In the genomic region with DNA sequence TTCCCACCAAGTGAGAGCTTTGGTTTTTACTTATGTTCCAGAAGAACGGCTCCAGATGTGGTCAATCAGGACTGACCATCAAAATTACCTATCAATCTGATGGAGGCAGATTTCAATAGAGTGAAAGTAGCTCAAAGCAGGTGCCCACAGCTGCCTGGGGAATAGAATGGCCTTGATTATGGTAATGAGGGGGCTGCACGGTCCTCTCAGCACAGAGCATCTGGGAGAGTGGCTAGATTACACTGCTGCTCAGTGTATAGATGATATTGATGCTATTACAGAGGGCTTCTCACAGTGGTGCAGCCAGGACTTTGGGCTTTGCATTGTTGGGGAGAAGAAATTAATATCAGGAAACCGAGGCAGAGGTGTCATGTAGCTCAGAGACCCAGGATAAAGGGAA, we compare ENCODE assay signal across 26 mouse cellular contexts. TPM values are rescaled to one million over a fixed set of nuclear protein-coding genes. Genes with fewer than 3 reads are reported as not detected.
DNase-seq lines count a peak whose midpoint lies in the region; ATAC-seq lines count a peak whose summit lies in the region.
"Had no signal": no experiment of that assay in that cellular context is flagged by ENCODE, and none has a peak within 500 bp of the region (broad histone marks: within the 10 kb centered on the region; RNA-seq: fewer than 3 reads in every experiment).

No protein-coding gene starts in this region.

- no peak overlapping the region for H3K27ac ChIP-seq in hindbrain, embryonic 12.5 days
- no peak overlapping the region for H3K27ac ChIP-seq in hindbrain, embryonic 13.5 days
- no peak overlapping the region for H3K27ac ChIP-seq in neural tube, embryonic 13.5 days (replicated peaks)
- H3K27ac ChIP-seq in forebrain, embryonic 14.5 days (ENCODE audit: low read depth, low read length) = no peak overlapping the region
- no peak overlapping the region for H3K27ac ChIP-seq in liver, embryonic 12.5 days
- H3K27ac ChIP-seq: embryonic facial prominence, embryonic 13.5 days; gastrocnemius, adult 2 months; heart, embryonic 15.5 days; limb, embryonic 10.5 days had no signal

- no peak overlapping the region for H3K9ac ChIP-seq in hindbrain, embryonic 12.5 days
- H3K9ac ChIP-seq in hindbrain, embryonic 13.5 days = no peak overlapping the region
- no peak overlapping the region for H3K9ac ChIP-seq in neural tube, embryonic 13.5 days
- H3K9ac ChIP-seq in forebrain, embryonic 14.5 days (ENCODE audit: low read length) = no peak overlapping the region
- no peak overlapping the region for H3K9ac ChIP-seq in liver, embryonic 12.5 days
- H3K9ac ChIP-seq: embryonic facial prominence, embryonic 13.5 days; heart, embryonic 15.5 days had no signal

- no peak for DNase-seq in neural tube, embryonic 10.5 days (ENCODE audit: extremely low spot score, low spot score)
- DNase-seq in forebrain, embryonic 14.5 days (ENCODE audit: low spot score) = peak; percentile 25
- no peak for DNase-seq in adrenal gland, adult (ENCODE audit: inconsistent age in 2 of 2, low spot score in 1 of 2)
- DNase-seq: adrenal gland, adult 2 months; cerebellum, adult 11-12 months; cerebellum, postnatal 10 days; gastrocnemius, adult 2 months; heart, postnatal 4 days; kidney, adult 8-10 months; kidney, postnatal 14 days; liver; lung, postnatal 4 days; right cerebral cortex, postnatal 4 days; thymus, postnatal 25 days had no signal

- peak; percentile 88 for ATAC-seq in hindbrain, embryonic 12.5 days (ENCODE audit: low FRiP score)
- ATAC-seq in hindbrain, embryonic 13.5 days (ENCODE audit: low FRiP score) = no peak
- ATAC-seq in neural tube, embryonic 13.5 days (ENCODE audit: low read depth) = 0 out of 2 replicates have a peak, but pooled peaks have one; percentile 27
- ATAC-seq in forebrain, embryonic 14.5 days = peak; percentile 89
- ATAC-seq in liver, embryonic 12.5 days = no peak
- ATAC-seq: inflammation-experienced regulatory T-cells, adult 6 months; Patski had no signal

- H3K4me1 ChIP-seq in hindbrain, embryonic 12.5 days = peaks cover 4% of the 10 kb centered on the region
- H3K4me1 ChIP-seq in hindbrain, embryonic 13.5 days (replicated peaks) = peaks cover 11% of the 10 kb centered on the region; the same call in 1 of the 2 replicates
- H3K4me1 ChIP-seq in neural tube, embryonic 13.5 days (replicated peaks) = 0 out of 2 replicates have a peak, but pooled peaks cover 8% of the 10 kb centered on the region
- H3K4me1 ChIP-seq in forebrain, embryonic 14.5 days (ENCODE audit: control insufficient read depth, insufficient read depth, low read length) = peaks cover 12% of the 10 kb centered on the region
- H3K4me1 ChIP-seq in liver, embryonic 12.5 days = no peaks in the 10 kb centered on the region
- H3K4me1 ChIP-seq: heart, embryonic 15.5 days had no signal

- no peaks in the 10 kb centered on the region for H3K36me3 ChIP-seq in hindbrain, embryonic 12.5 days
- H3K36me3 ChIP-seq in hindbrain, embryonic 13.5 days = no peaks in the 10 kb centered on the region
- H3K36me3 ChIP-seq in neural tube, embryonic 13.5 days = no peaks in the 10 kb centered on the region
- H3K36me3 ChIP-seq in forebrain, embryonic 14.5 days (ENCODE audit: control insufficient read depth, insufficient read depth, low read length) = no peaks in the 10 kb centered on the region
- no peaks in the 10 kb centered on the region for H3K36me3 ChIP-seq in liver, embryonic 12.5 days
- H3K36me3 ChIP-seq: embryonic facial prominence, embryonic 13.5 days; G1E; heart, embryonic 15.5 days; limb, embryonic 10.5 days had no signal

- no peak overlapping the region for H3K4me2 ChIP-seq in hindbrain, embryonic 12.5 days (replicated peaks)
- H3K4me2 ChIP-seq in hindbrain, embryonic 13.5 days = no peak overlapping the region
- H3K4me2 ChIP-seq in neural tube, embryonic 13.5 days = no peak overlapping the region
- no peak overlapping the region for H3K4me2 ChIP-seq in forebrain, embryonic 14.5 days (ENCODE audit: low read length)
- H3K4me2 ChIP-seq in liver, embryonic 12.5 days = no peak overlapping the region
- H3K4me2 ChIP-seq: embryonic facial prominence, embryonic 13.5 days; heart, embryonic 15.5 days had no signal

- H3K27me3 ChIP-seq in hindbrain, embryonic 12.5 days = no peaks in the 10 kb centered on the region
- no peaks in the 10 kb centered on the region for H3K27me3 ChIP-seq in hindbrain, embryonic 13.5 days
- H3K27me3 ChIP-seq in neural tube, embryonic 13.5 days = no peaks in the 10 kb centered on the region
- no peaks in the 10 kb centered on the region for H3K27me3 ChIP-seq in forebrain, embryonic 14.5 days (replicated peaks; ENCODE audit: control insufficient read depth, insufficient read depth, low read length)
- H3K27me3 ChIP-seq in liver, embryonic 12.5 days (replicated peaks) = no peaks in the 10 kb centered on the region
- H3K27me3 ChIP-seq: CH12.LX; embryonic facial prominence, embryonic 13.5 days; heart, embryonic 15.5 days; Patski had no signal

- H3K9me3 ChIP-seq in hindbrain, embryonic 12.5 days (replicated peaks) = no peaks in the 10 kb centered on the region
- no peaks in the 10 kb centered on the region for H3K9me3 ChIP-seq in hindbrain, embryonic 13.5 days
- no peaks in the 10 kb centered on the region for H3K9me3 ChIP-seq in neural tube, embryonic 13.5 days
- H3K9me3 ChIP-seq in forebrain, embryonic 14.5 days (replicated peaks; ENCODE audit: control insufficient read depth, low read length) = no peaks in the 10 kb centered on the region
- H3K9me3 ChIP-seq in liver, embryonic 12.5 days (replicated peaks) = no peaks in the 10 kb centered on the region
- H3K9me3 ChIP-seq: embryonic facial prominence, embryonic 13.5 days; G1E; heart, embryonic 15.5 days; limb, embryonic 10.5 days had no signal

- 44% methylated on average over 3 of the region's 3 CpGs for WGBS in hindbrain, embryonic 12.5 days
- WGBS in hindbrain, embryonic 13.5 days = 33% methylated on average over 3 of the region's 3 CpGs
- 41% methylated on average over 3 of the region's 3 CpGs for WGBS in neural tube, embryonic 13.5 days
- WGBS in forebrain, embryonic 14.5 days = 17% methylated on average over 3 of the region's 3 CpGs
- WGBS in liver, embryonic 12.5 days (ENCODE audit: insufficient replicate concordance) = 53% methylated on average over 3 of the region's 3 CpGs

- no peak overlapping the region for H3K4me3 ChIP-seq in hindbrain, embryonic 12.5 days
- H3K4me3 ChIP-seq in hindbrain, embryonic 13.5 days = no peak overlapping the region
- H3K4me3 ChIP-seq in neural tube, embryonic 13.5 days = no peak overlapping the region
- H3K4me3 ChIP-seq in forebrain, embryonic 14.5 days (ENCODE audit: low read depth, low read length) = no peak overlapping the region
- no peak overlapping the region for H3K4me3 ChIP-seq in liver, embryonic 12.5 days
- H3K4me3 ChIP-seq: embryonic facial prominence, embryonic 13.5 days; erythroblast, embryonic 14.5 days; gastrocnemius, adult 2 months; heart, embryonic 15.5 days; limb, embryonic 10.5 days had no signal

RNA-seq across cellular contexts. Expression of gene Pla2r1, which starts 58.5 kb away (rescaled TPM):
- 0.90 and 1.5 TPM in 2 replicates for polyA plus RNA-seq in hindbrain, embryonic 12.5 days (2016; fragmentation: Nextera tagmentation; extraction: Ambion mirVana)
- 0.66 and 0.97 TPM in 2 replicates for polyA plus RNA-seq in hindbrain, embryonic 13.5 days (2015; fragmentation: Nextera tagmentation; extraction: Ambion mirVana)
- 0.65 and 0.80 TPM in 2 replicates for polyA plus RNA-seq in neural tube, embryonic 13.5 days (2015; fragmentation: Nextera tagmentation; extraction: Ambion mirVana)
- polyA plus RNA-seq in forebrain, embryonic 14.5 days (2014; fragmentation: Nextera tagmentation; extraction: Ambion mirVana) = 0.24 and 0.28 TPM in 2 replicates
- polyA plus RNA-seq in liver, embryonic 12.5 days (2016; fragmentation: Nextera tagmentation; extraction: Ambion mirVana) = 0.17 and 0.35 TPM in 2 replicates
- polyA plus RNA-seq: erythroblast, embryonic 14.5 days; G1E; inflammation-experienced regulatory T-cells, adult 6 months had no signal

Comparison
In these comparisons a context has a peak if more than half of its experiments do, and no peak if none do; other contexts are left out.
1. ATAC-seq: peak in hindbrain, embryonic 12.5 days (single experiment), neural tube, embryonic 13.5 days (single experiment) and forebrain, embryonic 14.5 days (single experiment); none in hindbrain, embryonic 13.5 days (single experiment) and liver, embryonic 12.5 days (single experiment).